Mouse (Mus musculus) monocyte, adult 5-6 weeks (primary cell): ENCODE data around the gene Scube1. TPM values are rescaled to one million over a fixed set of nuclear protein-coding genes. Genes with fewer than 3 reads are reported as not detected.

Experiments used
- ATAC-seq: fragments of 153-309, 156-312 bp; replicated peaks from 2 replicates; pipeline ENCODE4 v1.8.0; 2017; ENCODE audit warnings: mild to moderate bottlenecking; ENCODE audit not compliant: low TSS enrichment, insufficient number of reproducible peaks, severe bottlenecking, poor library complexity, low FRiP score
- total RNA-seq: library from RNA; stranded (forward); fragments of 200-1000, 200-491, 200-594 nt; gene quantifications from 3 replicates; pipeline ENCODE4 v1.2.3, GENCODE M21; 2017

The Scube1 gene
- not detected in 3 replicates for total RNA-seq

GRCm38 (mm10) chr15:83724886-83725269, at the start of gene Scube1:
Gene Scube1 (minus strand): TSS chr15:83725021.
- no peak for ATAC-seq

- no peak for ATAC-seq
Measured at GRCm38 (mm10) chr15:83772953-83773352, 48.1 kb upstream of the Scube1 start.

- ATAC-seq = no peak
Measured at GRCm38 (mm10) chr15:83772460-83772859, 47.6 kb upstream of the Scube1 start.

DNA sequence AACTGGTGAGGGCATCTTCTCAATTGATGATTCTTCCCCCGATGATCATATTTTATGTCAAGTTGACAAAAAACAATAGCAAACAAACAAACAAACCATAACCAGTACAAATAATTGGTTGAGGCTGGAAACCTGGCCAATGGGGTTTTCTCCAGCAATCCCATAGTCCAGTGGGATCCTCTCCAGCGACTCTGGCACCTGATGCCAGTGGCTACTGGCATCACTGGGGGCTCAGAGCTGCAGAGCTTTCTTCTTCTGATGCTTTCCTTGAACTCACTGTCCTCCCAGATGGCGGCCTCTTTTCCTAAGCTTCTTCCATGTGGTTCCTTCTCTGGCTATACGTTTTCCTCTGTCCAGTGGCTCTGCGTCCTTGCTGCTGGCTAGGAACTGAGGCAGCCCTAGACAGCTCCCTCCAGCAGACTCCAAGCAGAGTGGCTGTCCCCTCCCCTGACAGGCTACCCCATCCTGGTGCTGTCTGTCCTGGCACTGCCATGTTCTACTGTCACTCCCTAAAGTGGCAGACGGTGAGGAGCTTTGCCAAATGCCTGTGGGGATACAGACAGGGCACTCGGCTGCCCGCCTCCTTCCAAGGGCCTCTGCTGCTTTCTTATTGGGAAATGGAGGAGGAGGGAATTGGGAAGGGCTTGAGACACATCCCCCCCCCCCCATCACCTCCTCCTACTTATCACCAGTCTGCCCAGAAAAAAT, 46.7 kb upstream of the Scube1 start:
- ATAC-seq = no peak

DNA sequence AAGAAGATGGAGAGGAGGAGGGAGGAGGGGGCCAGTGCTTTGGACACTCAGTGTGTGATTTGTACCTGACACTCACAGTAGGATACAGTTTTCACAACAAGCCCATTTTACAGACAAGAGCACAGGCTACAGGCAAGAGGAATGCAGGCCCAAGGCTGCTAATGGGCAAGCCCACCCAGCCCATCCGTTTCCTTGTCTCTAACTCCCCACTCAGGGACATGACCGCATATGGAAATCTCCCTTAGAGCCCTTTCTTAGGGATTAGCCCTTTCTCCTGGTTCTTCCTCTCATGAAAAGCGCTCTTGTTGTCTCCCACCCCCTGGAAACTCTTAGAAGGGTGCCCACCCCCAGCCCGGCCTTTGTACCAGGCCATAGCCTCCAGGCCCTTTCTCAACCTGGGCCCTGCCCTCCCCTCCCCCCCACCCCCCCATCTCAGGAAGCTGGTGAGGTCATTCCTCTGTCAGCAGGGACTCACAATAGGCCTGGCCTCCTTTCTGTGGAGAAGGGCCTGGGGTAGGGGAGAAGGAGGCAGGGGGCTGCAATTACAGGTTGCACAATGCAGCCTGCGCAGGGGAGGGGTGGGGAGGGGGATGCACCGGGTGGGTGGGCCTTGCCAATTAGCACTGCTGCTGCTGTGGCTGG, 40.7 kb upstream of the Scube1 start:
- ATAC-seq = no peak

- no peak for ATAC-seq
Measured at GRCm38 (mm10) chr15:83761512-83761911, 36.7 kb upstream of the Scube1 start.

- no peak for ATAC-seq
Measured at GRCm38 (mm10) chr15:83760683-83761082, 35.9 kb upstream of the Scube1 start.

GRCm38 (mm10) chr15:83758958-83759357, 34.1 kb upstream of the Scube1 start:
- ATAC-seq = no peak

- ATAC-seq = no peak
Measured at GRCm38 (mm10) chr15:83756742-83757141, 31.9 kb upstream of the Scube1 start.

DNA sequence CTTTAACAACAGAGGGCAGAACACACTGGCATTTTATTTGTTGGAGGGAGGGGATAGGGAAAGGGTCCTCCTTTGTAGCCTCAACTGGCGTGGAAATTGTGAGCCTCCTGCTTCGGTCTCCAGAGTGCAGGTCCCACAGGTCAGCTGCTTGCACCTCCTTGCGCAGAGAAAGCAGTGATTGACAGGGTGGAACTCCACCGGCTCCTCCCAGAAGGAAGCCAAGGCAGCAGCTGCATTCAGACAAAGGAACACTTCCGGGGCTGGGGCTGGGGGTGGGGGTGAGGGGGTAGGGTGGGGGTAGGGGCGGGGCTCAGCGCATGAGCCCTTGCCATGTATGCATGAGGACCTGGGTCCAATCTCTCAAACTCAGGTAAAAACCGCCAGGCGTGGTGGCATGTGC, 24.6 kb upstream of the Scube1 start:
- no peak for ATAC-seq

GRCm38 (mm10) chr15:83748986-83749385, 24.2 kb upstream of the Scube1 start:
- no peak for ATAC-seq

DNA sequence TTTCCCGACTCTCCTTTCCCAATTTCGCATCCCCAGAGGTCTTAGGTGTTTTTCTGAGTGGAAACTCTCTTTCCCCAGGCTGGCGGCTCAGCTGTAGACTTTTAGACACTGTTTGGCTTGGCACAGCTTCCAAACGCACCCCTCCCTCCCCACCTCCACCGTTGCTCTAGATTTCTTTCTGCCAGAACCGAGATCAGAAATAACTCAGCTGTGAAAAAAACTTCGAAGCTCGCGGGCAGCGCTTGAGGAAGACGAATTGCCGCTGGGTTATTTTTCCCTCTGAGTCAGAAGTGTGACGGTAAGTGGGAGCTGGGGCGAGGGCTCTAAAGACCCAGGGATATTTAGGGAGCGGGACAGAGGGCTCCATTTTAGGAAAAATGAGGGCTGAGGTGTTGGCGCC, 21.5 kb upstream of the Scube1 start:
- no peak for ATAC-seq

GRCm38 (mm10) chr15:83742018-83742417, 17.2 kb upstream of the Scube1 start:
- no peak for ATAC-seq

GRCm38 (mm10) chr15:83740676-83741422, 16.0 kb upstream of the Scube1 start:
- ATAC-seq = no peak

GRCm38 (mm10) chr15:83727626-83728025, 2.8 kb upstream of the Scube1 start:
- ATAC-seq = no peak

DNA sequence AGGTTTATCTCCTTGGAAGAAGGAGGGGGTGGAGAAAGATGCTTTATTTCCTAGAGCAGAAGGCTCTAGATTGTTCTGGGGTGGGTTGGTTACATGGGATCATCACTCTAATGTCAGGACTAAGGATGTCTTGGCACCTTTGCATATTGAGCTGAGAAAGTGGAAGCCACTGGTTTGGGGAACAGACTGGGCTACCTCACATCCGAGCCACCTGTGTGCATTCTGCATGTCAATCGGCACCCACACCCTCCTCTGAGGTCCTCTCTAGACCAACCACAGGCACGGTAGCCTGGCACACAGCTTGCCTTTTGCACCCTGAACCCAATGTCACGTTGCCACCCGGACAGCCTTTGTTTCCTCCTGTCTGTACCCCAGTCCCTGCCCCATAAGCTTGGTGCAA, 1.9 kb upstream of the Scube1 start:
- ATAC-seq = no peak

DNA sequence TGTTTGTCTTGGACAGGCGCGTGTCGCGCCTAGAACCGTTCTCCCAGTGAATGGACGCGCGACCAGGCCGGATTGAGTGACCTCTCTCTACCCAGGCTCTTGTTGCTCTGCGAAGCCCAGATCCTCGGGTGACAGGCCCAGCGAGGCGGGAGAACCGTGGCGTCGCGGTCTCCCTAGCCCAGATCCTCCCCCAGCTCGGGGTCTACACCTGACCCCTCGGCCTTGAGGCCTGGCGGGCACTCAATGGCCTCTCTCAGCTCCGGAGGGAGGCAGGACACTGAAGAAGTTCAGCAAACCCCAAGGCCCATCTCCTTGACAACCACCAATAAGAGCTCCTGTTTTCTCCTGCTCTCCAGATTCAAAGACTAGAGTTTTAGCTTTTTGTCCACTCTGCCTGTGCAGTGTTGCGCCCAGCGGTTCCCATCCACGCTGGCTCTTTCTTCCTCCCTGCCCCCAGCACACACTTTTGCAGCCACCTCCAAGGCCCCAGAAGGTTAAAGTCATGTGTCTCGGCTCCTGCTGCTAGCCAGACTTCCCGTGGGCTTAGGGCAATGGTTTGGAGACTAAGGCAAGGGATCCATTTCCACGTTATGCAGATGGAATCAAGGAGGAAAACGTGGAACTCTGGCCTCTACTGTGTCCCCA, 857 bp upstream of the Scube1 start:
- no peak for ATAC-seq

DNA sequence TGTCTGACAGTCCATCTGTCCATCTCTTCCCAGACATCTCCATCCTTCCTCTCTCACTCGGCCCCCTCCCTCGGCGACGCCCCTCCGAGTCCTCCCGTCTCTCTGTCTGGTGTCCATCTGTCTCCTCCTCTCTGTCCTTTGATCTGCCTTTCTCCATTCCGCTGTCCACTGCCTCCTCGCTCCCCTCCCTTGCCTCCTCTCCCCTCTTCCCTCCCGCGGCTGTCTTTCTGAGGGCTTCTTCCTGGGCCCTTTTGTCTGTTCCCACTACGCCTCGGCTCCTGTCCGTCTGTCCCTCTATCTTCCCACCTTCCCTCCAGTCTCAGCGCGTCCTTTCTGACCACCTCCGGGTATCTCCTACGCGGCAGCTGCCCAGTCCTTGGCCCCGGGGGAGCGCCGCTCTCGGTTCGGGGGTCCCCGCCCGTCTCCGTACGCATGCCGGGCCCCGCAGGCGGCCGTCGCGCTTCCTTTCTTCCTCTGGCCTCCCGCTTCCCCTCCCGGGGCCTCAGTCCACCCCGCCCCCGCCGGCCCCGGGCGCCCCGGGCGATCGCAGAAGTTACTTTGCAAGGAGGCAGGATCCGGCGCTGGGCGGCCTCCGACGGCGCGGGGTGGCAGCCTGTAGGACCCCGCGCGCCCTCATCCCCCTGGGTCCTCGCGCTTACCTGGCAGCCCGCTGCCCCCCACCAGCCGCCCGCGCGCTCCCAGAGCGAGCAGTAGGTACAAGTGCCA, 498 bp downstream of the Scube1 start:
- ATAC-seq = no peak
